Mouse (Mus musculus) CH12.LX (cell line): ENCODE data around the gene Lin7b. TPM values are rescaled to one million over a fixed set of nuclear protein-coding genes. Genes with fewer than 3 reads are reported as not detected.

Source experiments
- DNase-seq: peaks from one replicate; pipeline ENCODE4 v3.0.0-alpha.2; 2013; ENCODE audit errors: extremely low read depth
- H3K27ac ChIP-seq: 2 replicates; pipeline ENCODE4 v1.5.1; 2012; ENCODE audit warnings: low read depth, mild to moderate bottlenecking, control low read depth, moderate library complexity; ENCODE audit not compliant: insufficient read depth
- H3K27me3 ChIP-seq: replicated peaks from 2 replicates; pipeline ENCODE3; 2012; ENCODE audit warnings: inconsistent platforms
- H3K36me3 ChIP-seq, 2 experiments: replicated peaks in 1 of 2; 2 replicates each; pipeline versions ENCODE3 to v1.6.1; 2012; ENCODE audit warnings: inconsistent platforms in 1 of 2, low read length in 1 of 2, mild to moderate bottlenecking in 1 of 2, mixed read lengths in 1 of 2, moderate library complexity in 1 of 2; ENCODE audit not compliant: control insufficient read depth in 1 of 2, insufficient read depth in 1 of 2
- H3K4me1 ChIP-seq, 2 experiments: 2 replicates each; pipeline ENCODE4 v1.6.1; 2012; ENCODE audit warnings: inconsistent platforms in 1 of 2, moderate library complexity in 1 of 2; ENCODE audit not compliant: insufficient read depth in 2 of 2, control insufficient read depth in 1 of 2
- H3K4me2 ChIP-seq: 2 replicates; pipeline ENCODE4 v1.6.1; 2012; ENCODE audit warnings: low read depth, mild to moderate bottlenecking, control low read depth; ENCODE audit not compliant: poor library complexity, insufficient read depth, severe bottlenecking
- H3K4me3 ChIP-seq, 3 experiments: fragments of 150-350 bp in 1 of 3; sonication (generic) in 1 of 3; replicated peaks in 1 of 3; 2 replicates each; pipeline versions ENCODE3 to v1.5.1; 2011 to 2012; ENCODE audit warnings: low read depth in 2 of 3, low read length in 2 of 3, mild to moderate bottlenecking in 2 of 3, moderate library complexity in 2 of 3, control low read depth in 1 of 3, improper control_type of control experiment in 1 of 3, inconsistent platforms in 1 of 3, mixed read lengths in 1 of 3; ENCODE audit not compliant: poor library complexity in 1 of 3
- H3K79me2 ChIP-seq: replicated peaks from 2 replicates; pipeline ENCODE4 v1.6.1; 2012; ENCODE audit warnings: mild to moderate bottlenecking, moderate library complexity; ENCODE audit not compliant: control insufficient read depth, poor library complexity, insufficient read depth, severe bottlenecking; ENCODE audit errors: extremely low read depth
- H3K9ac ChIP-seq: 2 replicates; pipeline ENCODE4 v1.6.1; 2012; ENCODE audit warnings: low read depth, mild to moderate bottlenecking, control low read depth, moderate library complexity; ENCODE audit not compliant: insufficient read depth
- H3K9me3 ChIP-seq: replicated peaks from 2 replicates; pipeline ENCODE3; 2012; ENCODE audit warnings: low read length, inconsistent platforms, mixed read lengths
- BHLHE40 ChIP-seq: IDR thresholded peaks from 2 replicates; pipeline ENCODE4 v1.6.1; 2011; ENCODE audit warnings: mild to moderate bottlenecking, low read depth, low read length, improper control_type of control experiment
- CHD1 ChIP-seq: IDR thresholded peaks from 2 replicates; pipeline ENCODE4 v1.6.1; 2012; ENCODE audit warnings: low read depth, low read length, improper control_type of control experiment, inconsistent platforms
- CHD2 ChIP-seq: IDR thresholded peaks from 2 replicates; pipeline ENCODE4 v1.6.1; 2011; ENCODE audit warnings: low read length, improper control_type of control experiment
- ELF1 ChIP-seq: IDR thresholded peaks from 2 replicates; pipeline ENCODE4 v1.6.1; 2014; ENCODE audit warnings: low read depth, mild to moderate bottlenecking, inconsistent platforms, low read length, improper control_type of control experiment
- ETS1 ChIP-seq: conservative IDR thresholded peaks from 2 replicates; pipeline ENCODE4 v1.6.1; 2012; ENCODE audit warnings: low read depth, mild to moderate bottlenecking, inconsistent platforms, low read length, improper control_type of control experiment, moderate library complexity
- GABPA ChIP-seq: IDR thresholded peaks from 2 replicates; pipeline ENCODE4 v1.6.1; 2012; ENCODE audit warnings: low read depth, low read length, improper control_type of control experiment, inconsistent platforms; ENCODE audit not compliant: insufficient replicate concordance
- IRF4 ChIP-seq: IDR thresholded peaks from 2 replicates; pipeline ENCODE4 v1.6.1; 2014; ENCODE audit warnings: low read depth, mild to moderate bottlenecking, inconsistent platforms, low read length, improper control_type of control experiment
- JUND ChIP-seq: conservative IDR thresholded peaks from 2 replicates; pipeline ENCODE4 v1.6.1; 2011; ENCODE audit warnings: low read depth, low read length, improper control_type of control experiment
- KAT2A ChIP-seq: IDR thresholded peaks from 2 replicates; pipeline ENCODE4 v1.6.1; 2012; ENCODE audit warnings: low read length, improper control_type of control experiment, inconsistent platforms; ENCODE audit not compliant: insufficient replicate concordance
- MAFK ChIP-seq: IDR thresholded peaks from 2 replicates; pipeline ENCODE4 v1.6.1; 2011; ENCODE audit warnings: low read length, improper control_type of control experiment; ENCODE audit not compliant: insufficient replicate concordance
- MEF2A ChIP-seq: IDR thresholded peaks from 2 replicates; pipeline ENCODE4 v1.6.1; 2014; ENCODE audit warnings: low read depth, mild to moderate bottlenecking, inconsistent platforms, low read length, improper control_type of control experiment, borderline replicate concordance
- MXI1 ChIP-seq: IDR thresholded peaks from 2 replicates; pipeline ENCODE4 v1.6.1; 2011; ENCODE audit warnings: mild to moderate bottlenecking, low read depth, low read length, improper control_type of control experiment
- MYC ChIP-seq: IDR thresholded peaks from 2 replicates; pipeline ENCODE4 v1.6.1; 2011; ENCODE audit warnings: low read depth, mild to moderate bottlenecking, improper control_type of control experiment, low read length
- PAX5 ChIP-seq: IDR thresholded peaks from 2 replicates; pipeline ENCODE4 v1.6.1; 2012; ENCODE audit warnings: low read length, inconsistent platforms, mixed read lengths
- POLR2A ChIP-seq: IDR thresholded peaks from 2 replicates; pipeline ENCODE4 v1.6.1; 2011; ENCODE audit warnings: low read depth, mild to moderate bottlenecking, improper control_type of control experiment, low read length
- POLR2AphosphoS2 ChIP-seq: IDR thresholded peaks from 2 replicates; pipeline ENCODE4 v1.6.1; 2011; ENCODE audit warnings: low read depth, low read length, improper control_type of control experiment
- SIN3A ChIP-seq: IDR thresholded peaks from 2 replicates; pipeline ENCODE4 v1.6.1; 2012; ENCODE audit warnings: low read length, improper control_type of control experiment, inconsistent platforms
- UBTF ChIP-seq: IDR thresholded peaks from 2 replicates; pipeline ENCODE4 v1.6.1; 2012; ENCODE audit warnings: low read depth, mild to moderate bottlenecking, inconsistent platforms, low read length, improper control_type of control experiment, moderate library complexity
- USF1 ChIP-seq: IDR thresholded peaks from 2 replicates; pipeline ENCODE4 v1.6.1; 2014; ENCODE audit warnings: low read depth, mild to moderate bottlenecking, inconsistent platforms, low read length, improper control_type of control experiment
- USF2 ChIP-seq: conservative IDR thresholded peaks from 2 replicates; pipeline ENCODE4 v1.6.1; 2011; ENCODE audit warnings: low read depth, low read length, improper control_type of control experiment
- ZC3H11A ChIP-seq: IDR thresholded peaks from 2 replicates; pipeline ENCODE4 v1.6.1; 2012; ENCODE audit warnings: low read depth, mild to moderate bottlenecking, inconsistent platforms, low read length, improper control_type of control experiment
- ZNF384 ChIP-seq: IDR thresholded peaks from 2 replicates; pipeline ENCODE4 v1.6.1; 2012; ENCODE audit warnings: low read depth, low read length, improper control_type of control experiment, inconsistent platforms
- dilution Hi-C: fragments of 300-500 bp; cut with MboI; formaldehyde crosslinking; loops from 2 replicates; pipeline ENCODE4 v1.14.3; 2020; ENCODE audit warnings: low sequenced_read_pairs; ENCODE audit not compliant: extremely low pct_unique_long_range_greater_than_20kb, extremely low pct_ligation_motif_present
- in situ Hi-C: fragments of 300-500 bp; cut with MboI; formaldehyde crosslinking; loops from 3 replicates; pipeline ENCODE4 v1.14.3; 2019; ENCODE audit warnings: low sequenced_read_pairs, low pct_ligation_motif_present, low pct_unique_long_range_greater_than_20kb, mixed read lengths
- polyA plus RNA-seq: library from polyadenylated mRNA; unstranded; fragments of >175 nt; gene quantifications from 2 replicates; pipeline ENCODE4 v1.2.1, GENCODE M21; 2012; ENCODE audit warnings: low read depth; ENCODE audit not compliant: insufficient read length
- total RNA-seq, 2 experiments: library from RNA; depleted of rRNA; stranded (reverse); fragments of 300-350 nt in 1 of 2; fragments of >200 nt in 1 of 2; gene quantifications; 2 replicates each; pipeline ENCODE4 v1.2.3; 2012 to 2014

Gene Lin7b
- total and polyA plus RNA-seq, 3 experiments: 3.8 to 10.4 (median 4.4) TPM

DNA sequence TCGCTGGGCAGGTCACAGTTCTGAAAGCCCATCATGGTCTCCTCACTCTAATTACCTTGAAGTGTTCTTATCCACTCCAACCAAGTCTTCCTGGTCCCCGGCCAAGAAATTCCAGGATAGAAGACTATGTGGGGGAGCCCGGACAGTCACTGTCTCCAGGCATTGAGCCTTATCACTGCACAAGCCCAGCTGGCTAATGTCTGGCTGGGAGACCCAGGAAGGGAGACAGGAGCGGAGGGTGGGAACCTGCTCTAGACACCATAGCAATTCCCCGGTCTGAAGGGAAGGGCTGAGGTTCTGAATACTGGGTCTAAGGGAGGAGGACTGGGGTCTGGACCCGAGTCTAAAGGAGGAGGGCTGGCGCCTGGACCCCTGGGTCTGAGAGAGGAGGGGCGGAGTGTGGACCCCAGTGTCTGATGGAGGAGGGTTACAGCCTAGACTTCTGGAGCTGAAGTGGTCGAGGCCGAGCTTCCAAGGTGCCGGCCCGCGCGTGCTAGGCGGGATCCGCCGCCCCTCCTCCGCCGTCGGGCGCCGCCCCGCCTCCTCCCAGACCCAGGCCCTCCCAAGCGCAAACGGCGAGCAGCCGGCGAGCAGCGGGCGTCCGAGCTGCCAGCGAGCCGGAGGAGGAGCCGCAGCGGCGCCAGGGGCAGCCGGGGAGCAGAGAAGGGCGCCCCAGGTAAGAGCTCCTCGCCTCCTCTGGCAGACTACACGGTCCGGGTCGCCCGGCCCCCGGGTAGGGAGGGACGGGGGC, 42.9 kb upstream of the Lin7b start, which contains the start of gene Ntf5 (continued):
- TF ChIP-seq USF2 (no peak), ELF1 (no peak), MEF2A (no peak), ZNF384 (no peak), MAFK (no peak), GABPA (no peak), UBTF (no peak), POLR2AphosphoS2 (no peak), IRF4 (no peak), PAX5 (no peak), CHD2 (no peak), POLR2A (0 out of 2 replicates have a peak, but pooled peaks have one; percentile 30), ETS1 (no peak), ZC3H11A (no peak), USF1 (no peak), KAT2A (no peak)

DNA sequence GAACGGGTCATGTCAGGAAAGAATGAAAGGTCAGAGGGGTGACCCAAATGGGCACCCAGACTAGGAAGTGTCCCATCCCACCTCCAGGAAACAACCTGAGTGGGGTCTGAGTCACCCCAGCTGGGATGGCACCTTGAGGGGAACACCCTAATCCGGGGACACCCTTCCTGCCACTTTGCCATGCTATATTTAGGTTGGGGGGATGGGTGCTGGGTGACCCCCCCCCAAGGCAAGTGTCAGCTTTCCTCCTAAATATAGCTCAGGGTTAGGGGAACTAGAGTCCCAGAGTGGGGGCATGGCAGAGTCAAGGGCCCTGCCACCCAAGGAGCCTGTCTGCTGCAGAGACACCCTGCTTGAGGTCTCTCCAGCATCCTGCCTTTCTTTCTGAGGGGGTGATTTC, 42.0 kb upstream of the Lin7b start:
- in situ Hi-C loops (no loop called here), dilution Hi-C loops (no loop called here)
- H3K36me3 ChIP-seq: peaks cover 0 to 4% of the 10 kb centered on the region in 2 experiments
- TF ChIP-seq MYC: no peak
- no peak for TF ChIP-seq JUND
- TF ChIP-seq KAT2A: no peak
- no peak for TF ChIP-seq POLR2AphosphoS2
- TF ChIP-seq MXI1: no peak
- TF ChIP-seq CHD1: no peak
- no peak for TF ChIP-seq BHLHE40
- TF ChIP-seq SIN3A: no peak
- no peak overlapping the region for H3K9ac ChIP-seq
- no peak overlapping the region for H3K27ac ChIP-seq
- no peak overlapping the region for H3K4me3 ChIP-seq
- H3K79me2 ChIP-seq: no peaks in the 10 kb centered on the region
- no peak overlapping the region for H3K4me2 ChIP-seq
- H3K9me3 ChIP-seq: peaks cover 3% of the 10 kb centered on the region
- no peak for DNase-seq
- peaks cover 57% of the 10 kb centered on the region for H3K27me3 ChIP-seq
- H3K4me1 ChIP-seq: peaks cover 4 to 17% of the 10 kb centered on the region in 2 experiments; a peak in 2 of 4 replicates
